Mouse (Mus musculus) cerebellum, adult (tissue): ENCODE data around the gene Rrm1.
A peak's percentile ranks its signal among the peaks of the same experiment; 100 is the strongest.
"Not testable (repeated sequence)": the region's sequence is repeated elsewhere in the genome, so short reads cannot be mapped to it uniquely, and the experiment has no call there.

Experiments used
- ATAC-seq: cut with Nextera tagmentation; 2 replicates; pipeline ENCODE4 v1.9.2; 2017; ENCODE audit warnings: mild to moderate bottlenecking, moderate library complexity, mixed read lengths; ENCODE audit not compliant: insufficient number of reproducible peaks, low FRiP score, low TSS enrichment

The Rrm1 gene

GRCm38 (mm10) chr7:102476601-102477000 lies 35.1 kb downstream of the Rrm1 start:
- no peak for ATAC-seq

DNA sequence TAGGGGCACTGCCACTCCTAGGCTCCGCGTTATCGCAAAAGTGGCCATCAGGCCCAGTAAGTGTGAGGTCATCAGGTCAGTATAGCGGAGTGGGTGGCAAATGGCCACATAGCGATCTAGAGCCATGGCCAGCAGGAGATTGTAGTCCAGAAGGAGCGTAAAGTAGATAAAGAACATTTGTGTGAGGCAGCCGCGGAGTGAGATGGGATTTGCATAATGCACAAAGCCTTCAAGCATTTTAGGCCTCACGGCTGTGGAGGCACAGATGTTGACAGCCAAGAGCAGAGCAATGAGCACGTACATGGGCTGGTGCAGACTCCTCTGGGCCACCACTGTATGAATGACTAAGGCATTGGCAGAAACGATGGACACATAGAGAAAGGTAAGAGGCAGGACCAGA lies 35.9 kb downstream of the Rrm1 start:
- no peak for ATAC-seq

GRCm38 (mm10) chr7:102478425-102478824 lies 36.9 kb downstream of the Rrm1 start:
- ATAC-seq: no peak

- no peak for ATAC-seq
Measured at GRCm38 (mm10) chr7:102478926-102479325, 37.4 kb downstream of the Rrm1 start.

- no peak for ATAC-seq
Measured at GRCm38 (mm10) chr7:102479368-102480078, 38.0 kb downstream of the Rrm1 start.

DNA sequence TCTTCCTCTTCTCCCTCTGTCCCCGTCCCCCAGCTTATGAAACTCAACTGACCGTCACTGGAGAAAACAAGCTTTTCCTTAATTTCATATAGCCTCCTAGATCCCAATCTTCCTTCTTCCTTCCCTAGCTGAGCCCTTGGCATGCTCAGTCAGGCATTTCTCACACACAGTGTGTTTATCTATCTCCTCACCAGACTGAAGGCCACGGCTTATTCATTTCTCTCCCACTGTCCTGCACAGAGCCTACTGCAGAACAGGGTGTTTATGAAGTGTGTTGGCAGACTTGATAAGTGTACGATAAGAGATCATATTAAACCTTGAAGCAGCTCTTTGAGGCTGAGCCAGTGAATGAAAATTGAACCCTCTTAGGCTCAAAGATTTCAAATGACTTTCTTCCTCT lies 39.3 kb downstream of the Rrm1 start:
- ATAC-seq: no peak

DNA sequence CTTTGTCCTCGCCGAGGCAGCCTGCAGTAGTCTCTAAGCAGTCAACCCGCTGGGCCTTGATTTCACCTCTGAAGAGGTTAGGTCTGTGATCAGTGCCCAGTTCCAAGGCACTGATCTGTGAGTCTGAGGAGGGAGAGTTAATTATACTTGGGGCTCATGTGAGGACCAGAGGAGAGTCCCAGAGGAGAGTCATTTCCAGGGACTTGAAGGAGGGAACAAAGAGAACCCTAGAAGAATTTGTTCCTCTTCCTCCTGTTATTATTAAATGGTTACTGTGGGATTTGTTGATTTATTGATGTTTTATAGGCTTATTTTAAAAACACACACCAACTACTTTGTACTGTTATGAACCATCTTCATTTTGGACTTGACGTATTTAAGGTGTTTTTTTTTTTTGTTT lies 40.1 kb downstream of the Rrm1 start, which contains the start of gene Olfr543:
Gene Olfr543 (minus strand): TSS at position 101 of the 400 bp plus-strand sequence.
- no peak for ATAC-seq

GRCm38 (mm10) chr7:102483665-102484064 lies 42.2 kb downstream of the Rrm1 start:
- no peak for ATAC-seq

DNA sequence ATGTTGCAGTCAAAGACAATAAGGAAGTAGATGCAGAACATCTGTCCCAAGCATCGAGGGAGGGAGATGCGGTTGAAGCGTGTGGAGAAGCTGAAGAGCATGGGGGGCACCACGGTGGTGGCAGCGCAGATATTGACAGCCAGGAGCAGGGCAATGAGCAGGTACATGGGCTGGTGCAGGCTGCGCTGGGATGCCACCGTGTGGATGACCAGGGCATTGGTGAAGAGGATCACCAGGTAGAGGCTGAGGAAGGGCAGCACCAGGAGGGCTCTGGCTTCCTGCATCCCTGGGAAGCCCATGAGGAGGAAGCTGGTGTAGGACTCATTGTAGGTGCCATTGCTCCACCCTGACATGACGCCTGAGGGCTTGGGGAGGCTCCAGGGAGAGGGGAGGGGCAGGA lies 43.3 kb downstream of the Rrm1 start:
- not testable (repeated sequence) for ATAC-seq

- no peak for ATAC-seq
Measured at GRCm38 (mm10) chr7:102486105-102486504, 44.6 kb downstream of the Rrm1 start.

DNA sequence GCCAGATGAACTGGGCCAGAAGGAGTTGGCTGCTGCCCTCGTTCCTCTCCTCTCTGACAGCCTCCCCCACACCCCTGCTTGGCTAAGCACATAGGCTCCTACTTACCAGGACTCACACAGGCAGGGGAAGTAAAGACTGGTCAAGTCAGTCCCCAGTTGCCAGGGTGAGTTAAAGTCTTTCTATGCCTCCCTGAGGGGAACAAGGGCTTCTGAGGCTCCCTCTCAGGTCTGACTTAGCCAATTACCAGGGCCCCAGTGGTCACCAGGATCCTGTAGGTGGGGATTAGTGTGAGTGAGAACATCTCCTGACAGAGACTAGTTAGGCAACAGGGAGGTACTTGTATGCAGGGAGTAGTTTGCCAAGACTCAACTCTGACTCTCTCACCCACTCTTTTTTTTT lies 46.7 kb downstream of the Rrm1 start, which contains the start of gene Olfr544:
Gene Olfr544 (minus strand): TSS at position 153 of the 400 bp plus-strand sequence.
- ATAC-seq: no peak

- ATAC-seq: not testable (repeated sequence)
Measured at GRCm38 (mm10) chr7:102494416-102494815, 52.9 kb downstream of the Rrm1 start.

DNA sequence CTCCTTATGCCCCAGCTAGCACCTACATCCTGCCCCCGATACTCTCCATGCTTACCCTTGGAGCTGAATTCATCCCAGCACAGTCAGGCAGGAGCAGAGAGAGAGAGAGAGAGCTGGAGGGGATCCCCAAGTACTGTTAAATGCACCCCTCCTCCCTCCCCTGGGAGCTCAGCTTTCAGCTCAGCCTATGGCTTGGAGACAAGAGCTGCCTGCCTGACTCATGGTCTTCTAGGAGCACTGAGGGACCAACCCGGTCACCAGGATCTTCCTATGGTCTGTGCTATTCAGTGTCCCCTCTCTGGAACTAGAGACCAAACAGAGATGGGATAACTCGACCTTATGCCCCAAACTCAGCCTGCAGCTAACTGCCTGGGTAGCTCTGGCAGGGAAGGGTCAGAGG lies 58.0 kb downstream of the Rrm1 start, which contains the start of gene Olfr545:
Gene Olfr545 (minus strand): TSS at position 101 of the 400 bp plus-strand sequence.
- no peak for ATAC-seq

DNA sequence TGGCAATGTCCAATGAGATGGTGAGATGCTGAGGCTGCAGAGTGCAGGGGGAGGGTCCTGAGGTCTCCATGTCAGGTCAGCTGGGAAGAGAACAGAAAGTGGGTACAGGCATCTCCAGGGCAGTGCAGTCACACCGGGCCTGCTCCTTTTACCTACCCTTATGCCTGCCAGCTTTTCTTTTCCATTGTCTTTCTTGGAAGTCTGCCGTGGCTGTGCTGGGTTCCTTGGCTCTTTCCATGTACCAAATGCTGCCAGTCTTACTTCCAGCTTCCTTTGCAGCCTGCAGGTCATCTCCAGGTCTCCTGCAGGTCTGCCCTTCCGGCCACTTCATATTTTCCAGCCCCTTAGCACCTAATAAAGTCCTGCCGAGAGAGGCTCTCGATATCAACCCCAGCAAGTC lies 60.5 kb downstream of the Rrm1 start:
- no peak for ATAC-seq

- peak; percentile 62 for ATAC-seq
Measured at GRCm38 (mm10) chr7:102506848-102507247, 65.4 kb downstream of the Rrm1 start.

- no peak for ATAC-seq
Measured at GRCm38 (mm10) chr7:102508066-102508465, 66.6 kb downstream of the Rrm1 start.

DNA sequence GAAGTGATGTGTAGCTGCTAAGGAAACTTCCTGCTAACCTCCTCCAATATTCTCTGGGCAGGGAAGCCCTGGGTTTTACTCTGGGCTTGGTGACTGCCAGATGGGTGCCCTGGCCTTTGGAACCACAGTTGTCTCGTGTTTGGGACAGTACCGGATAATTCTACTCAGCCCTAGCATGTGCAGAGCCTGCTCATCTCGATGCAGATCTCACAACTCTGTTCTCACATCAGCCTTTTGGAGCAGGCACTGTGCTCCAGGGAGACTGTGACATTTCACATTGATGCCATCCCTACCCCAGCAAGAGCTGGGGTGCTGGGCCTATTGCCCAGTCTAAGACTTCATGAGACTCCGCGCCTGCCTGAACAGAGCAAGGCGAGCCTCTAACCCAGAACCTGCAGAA lies 67.2 kb downstream of the Rrm1 start:
- ATAC-seq: no peak

DNA sequence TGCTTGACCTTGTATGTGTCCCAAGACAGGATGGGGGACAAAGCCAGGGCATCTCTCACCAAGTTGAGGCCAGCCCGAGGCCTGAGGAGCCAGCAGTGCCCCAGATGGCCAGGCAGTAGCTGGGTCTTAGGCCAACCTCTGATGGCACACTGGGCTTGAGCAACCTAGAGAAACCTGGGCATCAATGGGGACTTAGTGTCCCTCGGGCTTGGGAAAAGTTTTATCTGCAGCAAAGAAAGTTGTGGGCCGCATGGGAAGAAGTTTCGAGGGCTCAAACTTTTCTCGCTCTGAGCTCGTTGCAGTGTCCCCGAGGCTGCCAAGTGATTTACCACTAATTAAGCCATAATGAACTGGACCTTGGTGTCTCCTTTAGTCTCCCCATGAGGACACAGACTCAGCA lies 68.2 kb downstream of the Rrm1 start:
- no peak for ATAC-seq

DNA sequence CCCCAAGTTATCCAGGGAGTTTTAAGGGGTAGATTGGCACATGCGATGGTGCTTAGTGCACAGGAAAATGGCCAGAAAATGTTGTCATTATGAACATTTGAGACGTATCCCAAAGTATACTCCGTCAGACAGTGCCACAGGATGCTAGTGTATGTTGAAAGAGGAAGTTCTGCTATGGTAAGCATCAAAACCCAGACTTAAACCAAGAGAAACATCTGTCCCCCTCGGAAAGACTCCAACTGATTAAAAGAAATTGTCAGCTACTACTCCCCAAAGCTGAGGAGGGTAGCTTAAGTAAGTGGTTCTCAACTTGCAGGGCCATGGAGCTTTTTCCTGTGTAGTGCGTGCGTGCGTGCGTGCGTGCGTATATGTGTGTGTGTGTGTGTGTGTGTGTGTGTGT lies 70.4 kb downstream of the Rrm1 start:
- no peak for ATAC-seq

GRCm38 (mm10) chr7:102512814-102513435 lies 71.4 kb downstream of the Rrm1 start:
- peak; percentile 85 for ATAC-seq

DNA sequence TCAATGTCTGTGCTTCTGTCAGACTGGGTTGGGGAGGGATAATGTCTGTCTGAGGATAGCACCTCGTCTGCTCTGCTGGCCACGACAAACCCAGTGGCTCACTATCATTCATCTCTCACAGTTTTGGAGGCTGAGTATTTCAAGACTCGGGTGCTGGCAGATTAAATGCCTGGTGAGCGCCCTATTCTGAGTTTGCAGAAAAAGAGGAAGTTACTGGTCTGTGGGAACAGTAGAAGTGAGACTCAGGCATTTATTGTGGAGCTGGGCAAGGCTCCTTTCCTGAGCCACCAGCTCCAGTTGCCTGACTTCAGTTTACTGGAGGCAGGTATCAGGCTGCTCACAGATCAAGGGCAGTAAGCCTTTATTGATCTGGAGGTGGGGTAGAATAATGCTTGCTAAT lies 72.6 kb downstream of the Rrm1 start:
- no peak for ATAC-seq
